Mouse (Mus musculus) lung, adult 2 months (tissue): ENCODE measurements around the gene Fgfr3. TPM values are rescaled to one million over a fixed set of nuclear protein-coding genes. Genes with fewer than 3 reads are reported as not detected.

Source experiments
- DNase-seq: peaks from one replicate; pipeline ENCODE4 v3.0.0; 2022
- H3K4me1 ChIP-seq: fragments of 200-500 bp; 2 replicates; pipeline ENCODE4 v1.6.1; 2011; ENCODE audit warnings: low read length; ENCODE audit not compliant: control insufficient read depth, insufficient read depth
- H3K4me3 ChIP-seq: fragments of 200-500 bp; replicated peaks from 2 replicates; pipeline ENCODE3; 2011; ENCODE audit warnings: low read depth, mild to moderate bottlenecking, control low read depth, low read length; ENCODE audit errors: extremely low read depth
- CTCF ChIP-seq: fragments of 200-500 bp; IDR thresholded peaks from 2 replicates; pipeline ENCODE4 v1.5.1; 2011; ENCODE audit warnings: mild to moderate bottlenecking, low read length, control low read depth; ENCODE audit not compliant: insufficient read depth
- POLR2A ChIP-seq: fragments of 200-500 bp; IDR thresholded peaks from 2 replicates; pipeline ENCODE4 v1.6.1; 2011; ENCODE audit warnings: low read depth, mild to moderate bottlenecking, control low read depth, low read length, borderline replicate concordance; ENCODE audit errors: extremely low read depth
- WGBS: fragments of 180-500 bp; shearing (Covaris S2); methylation state at CpG from one replicate; pipeline ENCODE4 v1.1.7; 2018; 5-methylcytosine and 5-hydroxymethylcytosine counted together
- polyA plus RNA-seq: library from polyadenylated mRNA; depleted of rRNA; stranded (reverse); fragments of >200 nt; gene quantifications from 2 replicates; pipeline ENCODE4 v1.2.3, GENCODE M21; 2012

Gene Fgfr3
- polyA plus RNA-seq, 1 experiment, result 237 TPM

GRCm38 (mm10) chr5:33697534-33697933 is 23.9 kb upstream of the Fgfr3 start:
- Histone ChIP-seq H3K4me1 (peaks cover 31% of the 10 kb centered on the region), H3K4me3 (no peak overlapping the region)
- no peak for TF ChIP-seq CTCF
- no peak for TF ChIP-seq POLR2A
- DNase-seq, result no peak
- 85% methylated on average over 1 of the region's 1 CpGs for WGBS

- DNase-seq, result no peak
- H3K4me3 ChIP-seq, result no peak overlapping the region
- 41% methylated on average over 13 of the region's 13 CpGs for WGBS
- TF ChIP-seq POLR2A, result no peak
- no peak for TF ChIP-seq CTCF
- peaks cover 28% of the 10 kb centered on the region for H3K4me1 ChIP-seq
Measured at GRCm38 (mm10) chr5:33697947-33698512, 23.4 kb upstream of the Fgfr3 start.

GRCm38 (mm10) chr5:33698669-33699068 is 22.8 kb upstream of the Fgfr3 start:
- WGBS, result 91% methylated on average over 5 of the region's 5 CpGs
- peaks cover 28% of the 10 kb centered on the region for H3K4me1 ChIP-seq

GRCm38 (mm10) chr5:33700010-33700409 is 21.5 kb upstream of the Fgfr3 start:
- H3K4me1 ChIP-seq, result peaks cover 21% of the 10 kb centered on the region
- H3K4me3 ChIP-seq, result no peak overlapping the region
- TF ChIP-seq POLR2A (no peak), CTCF (no peak)
- 39% methylated on average over 13 of the region's 13 CpGs for WGBS
- DNase-seq, result no peak

More at GRCm38 (mm10) chr5:33698669-33699068, 22.8 kb upstream of the Fgfr3 start:
- no peak overlapping the region for H3K4me3 ChIP-seq
- no peak for DNase-seq
- TF ChIP-seq CTCF (no peak), POLR2A (no peak)

- no peak for TF ChIP-seq POLR2A
- TF ChIP-seq CTCF, result no peak
- peaks cover 26% of the 10 kb centered on the region for H3K4me1 ChIP-seq
- DNase-seq, result no peak
- no peak overlapping the region for H3K4me3 ChIP-seq
- WGBS, result 80% methylated on average over 11 of the region's 11 CpGs
Measured at GRCm38 (mm10) chr5:33701832-33702231, 19.6 kb upstream of the Fgfr3 start.

- no peak for DNase-seq
- Histone ChIP-seq H3K4me1 (peaks cover 30% of the 10 kb centered on the region), H3K4me3 (no peak overlapping the region)
- WGBS, result 74% methylated on average over 8 of the region's 8 CpGs
- no peak for TF ChIP-seq POLR2A
Measured at GRCm38 (mm10) chr5:33703999-33704398, 17.5 kb upstream of the Fgfr3 start.

GRCm38 (mm10) chr5:33704945-33705611 is 16.4 kb upstream of the Fgfr3 start:
- 41% methylated on average over 11 of the region's 11 CpGs for WGBS
- Histone ChIP-seq H3K4me1 (peaks cover 27% of the 10 kb centered on the region), H3K4me3 (no peak overlapping the region)
- TF ChIP-seq POLR2A (no peak), CTCF (no peak)
- DNase-seq, result no peak

- no peak for DNase-seq
- 58% methylated on average over 9 of the region's 9 CpGs for WGBS
Measured at GRCm38 (mm10) chr5:33705612-33706349, 15.7 kb upstream of the Fgfr3 start.

GRCm38 (mm10) chr5:33706350-33706629 is 15.2 kb upstream of the Fgfr3 start:
- Histone ChIP-seq H3K4me1 (peaks cover 23% of the 10 kb centered on the region), H3K4me3 (no peak overlapping the region)
- WGBS, result 68% methylated on average over 1 of the region's 1 CpGs
- no peak for TF ChIP-seq CTCF
- TF ChIP-seq POLR2A, result no peak
- no peak for DNase-seq

More at GRCm38 (mm10) chr5:33705612-33706349, 15.7 kb upstream of the Fgfr3 start:
- Histone ChIP-seq H3K4me1 (peaks cover 23% of the 10 kb centered on the region), H3K4me3 (no peak overlapping the region)
- TF ChIP-seq POLR2A (no peak), CTCF (no peak)

- H3K4me1 ChIP-seq, result peaks cover 23% of the 10 kb centered on the region
- no peak for DNase-seq
- H3K4me3 ChIP-seq, result no peak overlapping the region
- TF ChIP-seq POLR2A (no peak), CTCF (no peak)
- 39% methylated on average over 4 of the region's 4 CpGs for WGBS
Measured at GRCm38 (mm10) chr5:33707163-33707562, 14.3 kb upstream of the Fgfr3 start.
